Mouse (Mus musculus): ENCODE results near the gene Nt5c1b.

The Nt5c1b gene

GRCm38 (mm10) chr12:10369673-10370072 lies at the start of gene Nt5c1b:
Nt5c1b (plus strand) TSS chr12:10369973.
- no peak for DNase-seq

- no peak for DNase-seq
Measured at GRCm38 (mm10) chr12:10327651-10328050, 42.1 kb upstream of the Nt5c1b start.

- DNase-seq: no peak
Measured at GRCm38 (mm10) chr12:10329460-10329859, 40.3 kb upstream of the Nt5c1b start.

- DNase-seq: no peak
Measured at GRCm38 (mm10) chr12:10340604-10341003, 29.2 kb upstream of the Nt5c1b start.

- no peak for DNase-seq
Measured at GRCm38 (mm10) chr12:10350706-10351105, 19.1 kb upstream of the Nt5c1b start.

GRCm38 (mm10) chr12:10357756-10358155 lies 12.0 kb upstream of the Nt5c1b start:
- no peak for DNase-seq

GRCm38 (mm10) chr12:10390671-10391441 lies 21.1 kb downstream of the Nt5c1b start, which contains the start of gene Rdh14:
Rdh14 (plus strand) TSS chr12:10390772.
- DNase-seq: peak; percentile 96

- DNase-seq: no peak
Measured at GRCm38 (mm10) chr12:10400788-10401187, 31.0 kb downstream of the Nt5c1b start.

GRCm38 (mm10) chr12:10402421-10403115 lies 32.8 kb downstream of the Nt5c1b start:
- no peak for DNase-seq

- DNase-seq: no peak
Measured at GRCm38 (mm10) chr12:10410511-10411179, 40.9 kb downstream of the Nt5c1b start.

GRCm38 (mm10) chr12:10411453-10411852 lies 41.7 kb downstream of the Nt5c1b start:
- DNase-seq: no peak

- DNase-seq: no peak
Measured at GRCm38 (mm10) chr12:10422347-10422746, 52.6 kb downstream of the Nt5c1b start.

GRCm38 (mm10) chr12:10425982-10426863 lies 56.5 kb downstream of the Nt5c1b start:
- no peak for DNase-seq

- no peak for DNase-seq
Measured at GRCm38 (mm10) chr12:10430999-10431398, 61.2 kb downstream of the Nt5c1b start.

GRCm38 (mm10) chr12:10438054-10439001 lies 68.6 kb downstream of the Nt5c1b start:
- peak; percentile 40 for DNase-seq

All from thymus, postnatal 25 days (tissue).